Mouse (Mus musculus): ENCODE measurements around the gene Rnls. TPM values are rescaled to one million over a fixed set of nuclear protein-coding genes. Genes with fewer than 3 reads are reported as not detected.

Gene Rnls
- polyA plus RNA-seq, 1 experiment, result 1.2 TPM

- Histone ChIP-seq H3K4me1 (ENCODE audit: control insufficient read depth, insufficient read depth, low read length) (no peaks in the 10 kb centered on the region; the same call in 1 of the 2 replicates), H3K27ac (ENCODE audit: insufficient read depth, low read length) (no peak overlapping the region), H3K4me3 (ENCODE audit: insufficient read depth, low read length) (no peak overlapping the region)
- TF ChIP-seq CTCF (IDR thresholded peaks at IDR 0.05; ENCODE audit: extremely low read depth, insufficient read depth, low read length) (no peak), POLR2A (IDR thresholded peaks at IDR 0.05; ENCODE audit: extremely low read depth, insufficient read depth, low read length) (no peak)
Observed at GRCm38 (mm10) chr19:33270231-33270630, 121.9 kb downstream of the Rnls start.

GRCm38 (mm10) chr19:33268044-33268443, 124.1 kb downstream of the Rnls start:
- TF ChIP-seq CTCF (IDR thresholded peaks at IDR 0.05; ENCODE audit: extremely low read depth, insufficient read depth, low read length) (peak; percentile 18), POLR2A (IDR thresholded peaks at IDR 0.05; ENCODE audit: extremely low read depth, insufficient read depth, low read length) (no peak)
- H3K27ac ChIP-seq (ENCODE audit: insufficient read depth, low read length), result no peak overlapping the region
- no peak overlapping the region for H3K4me3 ChIP-seq (ENCODE audit: insufficient read depth, low read length)
- H3K4me1 ChIP-seq (ENCODE audit: control insufficient read depth, insufficient read depth, low read length), result no peaks in the 10 kb centered on the region

DNA sequence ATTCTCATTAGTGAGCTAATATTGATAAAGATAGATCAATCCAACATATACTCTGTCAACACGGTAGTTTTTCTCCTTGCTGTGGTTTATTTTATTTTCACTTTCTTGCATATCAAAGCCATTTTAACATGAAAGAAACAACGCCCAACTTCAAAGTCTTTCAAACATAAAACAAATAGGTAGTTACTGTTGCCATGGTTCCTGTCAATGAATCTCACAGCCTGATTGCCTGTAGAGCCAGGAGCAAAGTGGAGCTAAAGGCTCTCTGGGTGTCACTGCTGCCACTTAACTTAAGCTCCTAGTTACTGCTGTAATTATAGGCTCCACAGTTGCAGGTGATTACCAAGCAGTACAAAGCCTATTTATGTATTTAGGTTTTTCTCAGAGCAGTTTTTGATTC, 126.8 kb downstream of the Rnls start:
- Histone ChIP-seq H3K27ac (ENCODE audit: insufficient read depth, low read length) (no peak overlapping the region), H3K4me1 (ENCODE audit: control insufficient read depth, insufficient read depth, low read length) (no peaks in the 10 kb centered on the region), H3K4me3 (ENCODE audit: insufficient read depth, low read length) (no peak overlapping the region)
- TF ChIP-seq CTCF (IDR thresholded peaks at IDR 0.05; ENCODE audit: extremely low read depth, insufficient read depth, low read length) (no peak), POLR2A (IDR thresholded peaks at IDR 0.05; ENCODE audit: extremely low read depth, insufficient read depth, low read length) (no peak)

- Histone ChIP-seq H3K4me3 (ENCODE audit: insufficient read depth, low read length) (no peak overlapping the region), H3K27ac (ENCODE audit: insufficient read depth, low read length) (no peak overlapping the region), H3K4me1 (ENCODE audit: control insufficient read depth, insufficient read depth, low read length) (no peaks in the 10 kb centered on the region)
- no peak for TF ChIP-seq CTCF (IDR thresholded peaks at IDR 0.05; ENCODE audit: extremely low read depth, insufficient read depth, low read length)
- TF ChIP-seq POLR2A (IDR thresholded peaks at IDR 0.05; ENCODE audit: extremely low read depth, insufficient read depth, low read length), result no peak
Observed at GRCm38 (mm10) chr19:33264224-33264993, 127.7 kb downstream of the Rnls start.

- TF ChIP-seq CTCF (IDR thresholded peaks at IDR 0.05; ENCODE audit: extremely low read depth, insufficient read depth, low read length) (no peak), POLR2A (IDR thresholded peaks at IDR 0.05; ENCODE audit: extremely low read depth, insufficient read depth, low read length) (no peak)
- no peak overlapping the region for H3K27ac ChIP-seq (ENCODE audit: insufficient read depth, low read length)
- no peaks in the 10 kb centered on the region for H3K4me1 ChIP-seq (ENCODE audit: control insufficient read depth, insufficient read depth, low read length)
- H3K4me3 ChIP-seq (ENCODE audit: insufficient read depth, low read length), result no peak overlapping the region
Observed at GRCm38 (mm10) chr19:33262421-33262820, 129.7 kb downstream of the Rnls start.

DNA sequence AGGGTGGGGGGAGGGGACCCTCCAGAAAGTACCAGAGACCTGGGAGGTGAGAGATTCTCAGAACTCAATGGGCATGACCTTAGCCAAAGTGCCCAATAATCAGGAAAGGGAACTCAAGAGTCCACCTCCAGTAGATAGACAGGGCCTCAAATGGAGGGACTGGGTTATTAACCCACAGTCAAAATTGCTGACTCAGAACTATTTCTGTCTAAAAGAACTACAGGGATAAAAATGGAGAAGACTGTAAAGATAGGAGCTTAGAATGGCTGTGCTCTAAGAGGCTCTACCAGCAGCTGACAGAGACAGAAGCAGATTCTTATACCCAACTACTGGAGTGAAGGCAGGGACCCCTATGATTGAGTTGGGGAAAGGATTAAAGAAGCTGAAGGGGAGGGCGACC, 132.9 kb downstream of the Rnls start:
- no peak overlapping the region for H3K4me3 ChIP-seq (ENCODE audit: insufficient read depth, low read length)
- TF ChIP-seq POLR2A (IDR thresholded peaks at IDR 0.05; ENCODE audit: extremely low read depth, insufficient read depth, low read length), result no peak
- no peak for TF ChIP-seq CTCF (IDR thresholded peaks at IDR 0.05; ENCODE audit: extremely low read depth, insufficient read depth, low read length)

GRCm38 (mm10) chr19:33253893-33254292, 138.2 kb downstream of the Rnls start:
- no peak for TF ChIP-seq POLR2A (IDR thresholded peaks at IDR 0.05; ENCODE audit: extremely low read depth, insufficient read depth, low read length)
- TF ChIP-seq CTCF (IDR thresholded peaks at IDR 0.05; ENCODE audit: extremely low read depth, insufficient read depth, low read length), result no peak
- peaks cover 7% of the 10 kb centered on the region for H3K4me1 ChIP-seq (ENCODE audit: control insufficient read depth, insufficient read depth, low read length)
- H3K27ac ChIP-seq (ENCODE audit: insufficient read depth, low read length), result no peak overlapping the region
- no peak overlapping the region for H3K4me3 ChIP-seq (ENCODE audit: insufficient read depth, low read length)

More for the DNA sequence above, 132.9 kb downstream of the Rnls start:
- no peaks in the 10 kb centered on the region for H3K4me1 ChIP-seq (ENCODE audit: control insufficient read depth, insufficient read depth, low read length)
- H3K27ac ChIP-seq (ENCODE audit: insufficient read depth, low read length), result no peak overlapping the region

DNA sequence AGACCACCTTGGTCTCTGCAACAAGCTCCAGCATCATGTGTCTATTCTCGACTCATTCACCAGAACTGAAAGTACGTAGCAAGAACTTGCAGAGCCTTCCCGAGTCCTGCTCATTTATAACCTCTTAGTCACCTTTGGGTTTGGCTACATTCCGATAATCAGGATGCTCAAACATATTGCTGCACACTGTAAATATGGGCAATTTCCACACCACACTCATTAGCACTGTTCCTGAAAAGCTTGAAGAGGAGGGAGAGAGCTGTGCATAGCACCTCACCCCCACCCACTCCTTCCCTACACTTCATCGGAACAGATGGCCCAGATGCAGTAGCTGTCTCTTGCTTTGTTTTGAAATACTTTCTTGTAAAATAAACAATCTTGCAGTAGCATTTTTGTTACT, 139.9 kb downstream of the Rnls start:
- H3K27ac ChIP-seq (ENCODE audit: insufficient read depth, low read length), result no peak overlapping the region
- peaks cover 7% of the 10 kb centered on the region for H3K4me1 ChIP-seq (ENCODE audit: control insufficient read depth, insufficient read depth, low read length)
- no peak for TF ChIP-seq POLR2A (IDR thresholded peaks at IDR 0.05; ENCODE audit: extremely low read depth, insufficient read depth, low read length)
- no peak for TF ChIP-seq CTCF (IDR thresholded peaks at IDR 0.05; ENCODE audit: extremely low read depth, insufficient read depth, low read length)
- H3K4me3 ChIP-seq (ENCODE audit: insufficient read depth, low read length), result no peak overlapping the region

DNA sequence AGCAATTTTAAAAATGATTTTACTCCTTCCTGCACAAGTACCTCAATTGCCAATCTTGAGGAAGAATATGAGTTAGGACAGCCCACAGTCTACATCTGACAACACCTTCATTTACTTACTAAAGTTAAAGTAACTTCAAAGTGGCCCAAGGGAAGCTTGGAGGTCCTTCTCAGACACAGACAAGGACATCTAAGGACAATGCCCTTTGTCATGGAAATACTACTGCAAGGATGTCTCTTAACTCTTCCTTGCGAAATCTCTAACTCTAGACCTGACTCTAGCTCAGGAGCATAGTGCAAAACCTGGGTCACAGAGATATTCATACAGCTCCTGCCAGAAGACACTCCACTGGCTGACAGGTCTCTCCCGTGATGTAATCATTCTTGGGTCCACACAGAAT, 147.9 kb downstream of the Rnls start:
- TF ChIP-seq POLR2A (IDR thresholded peaks at IDR 0.05; ENCODE audit: extremely low read depth, insufficient read depth, low read length) (no peak), CTCF (IDR thresholded peaks at IDR 0.05; ENCODE audit: extremely low read depth, insufficient read depth, low read length) (no peak)
- Histone ChIP-seq H3K27ac (ENCODE audit: insufficient read depth, low read length) (no peak overlapping the region), H3K4me1 (ENCODE audit: control insufficient read depth, insufficient read depth, low read length) (no peaks in the 10 kb centered on the region), H3K4me3 (ENCODE audit: insufficient read depth, low read length) (no peak overlapping the region)

GRCm38 (mm10) chr19:33240386-33240785, 151.7 kb downstream of the Rnls start:
- TF ChIP-seq CTCF (IDR thresholded peaks at IDR 0.05; ENCODE audit: extremely low read depth, insufficient read depth, low read length), result no peak
- no peak for TF ChIP-seq POLR2A (IDR thresholded peaks at IDR 0.05; ENCODE audit: extremely low read depth, insufficient read depth, low read length)
- no peaks in the 10 kb centered on the region for H3K4me1 ChIP-seq (ENCODE audit: control insufficient read depth, insufficient read depth, low read length)
- H3K27ac ChIP-seq (ENCODE audit: insufficient read depth, low read length), result peak overlapping the region; percentile 65; the same call in 1 of the 2 replicates
- no peak overlapping the region for H3K4me3 ChIP-seq (ENCODE audit: insufficient read depth, low read length)
